Mouse (Mus musculus) layer of hippocampus, postnatal 14 days (tissue): Measurements from ENCODE around the gene Rpl34. TPM values are rescaled to one million over a fixed set of nuclear protein-coding genes. Genes with fewer than 3 reads are reported as not detected.

Experiments used
- DNase-seq, 2 experiments: peaks; one replicate each; pipeline ENCODE4 v3.0.0; 2021 to 2022; ENCODE audit warnings: low spot score in 2 of 2, mixed read lengths in 1 of 2
- total RNA-seq, 2 experiments: library from RNA; stranded (reverse); gene quantifications; 2 replicates each; pipeline ENCODE4 v1.2.3; 2021

The Rpl34 gene
- total RNA-seq, 2 experiments from 2014 or later: 330 to 351 TPM

DNA sequence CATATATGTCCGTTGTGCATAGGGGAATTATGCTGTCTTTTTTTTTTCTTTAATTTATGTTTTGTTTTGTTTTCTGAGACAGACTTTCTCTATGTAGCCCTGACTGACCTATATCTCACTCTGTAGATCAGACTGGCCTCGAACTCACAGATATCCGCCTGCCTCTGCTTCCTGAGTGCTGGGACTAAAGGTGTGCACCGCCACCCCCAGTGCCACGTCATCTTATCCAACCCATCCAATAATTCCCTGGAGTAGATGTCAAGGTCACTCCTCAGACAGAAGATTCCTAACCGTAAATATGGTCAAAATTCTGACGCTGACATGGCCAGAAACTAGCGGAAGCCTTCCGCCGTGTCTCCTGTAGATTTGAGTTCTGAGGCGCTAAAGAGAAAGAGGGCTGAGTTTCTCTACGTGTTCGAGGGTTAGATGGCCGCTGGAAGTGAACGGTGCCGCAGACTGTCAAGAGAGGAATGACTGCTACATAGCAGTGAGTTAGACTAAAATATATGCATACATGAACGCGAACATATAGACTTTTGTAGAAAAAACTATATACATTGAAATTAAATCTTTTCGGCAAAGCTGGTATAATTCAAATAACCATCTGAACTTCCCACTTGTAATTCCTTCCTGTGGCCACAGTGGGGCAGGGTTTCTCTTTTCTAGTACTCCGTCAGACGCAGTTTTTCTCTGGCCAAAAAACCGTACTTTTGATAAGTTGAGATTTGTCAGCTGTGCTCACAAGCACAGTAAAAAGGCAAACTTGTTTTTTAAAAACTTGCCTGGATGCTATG is 15.2 kb downstream of the Rpl34 start:
- peak; percentile 52 to 85 for DNase-seq

GRCm38 (mm10) chr3:130712891-130713290 is 17.3 kb downstream of the Rpl34 start:
- DNase-seq: no peak

DNA sequence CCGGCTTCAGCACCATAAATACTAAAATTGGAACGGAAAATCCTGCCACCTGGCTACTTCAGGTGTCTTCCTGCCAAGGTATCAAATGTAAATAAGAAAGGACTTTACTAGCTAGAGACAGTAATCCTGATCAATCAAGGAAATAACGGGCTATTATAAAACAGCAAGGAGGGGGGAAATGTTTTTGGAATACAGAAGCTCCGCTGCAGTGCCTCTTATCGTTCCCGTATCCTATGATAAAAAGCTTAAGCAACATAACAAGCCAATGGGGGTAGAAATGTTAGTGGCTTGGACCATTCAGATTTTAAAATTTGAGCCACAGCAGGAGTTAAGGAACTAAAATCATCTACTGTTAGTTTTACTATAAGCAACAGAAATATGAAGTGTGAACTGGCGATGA is 20.1 kb downstream of the Rpl34 start:
- DNase-seq: no peak

GRCm38 (mm10) chr3:130708967-130709924 is 21.0 kb downstream of the Rpl34 start, which contains the start of gene Ostc:
Gene Ostc, minus strand, starts transcription at chr3:130709444.
- DNase-seq: peak; percentile 89 to 97

DNA sequence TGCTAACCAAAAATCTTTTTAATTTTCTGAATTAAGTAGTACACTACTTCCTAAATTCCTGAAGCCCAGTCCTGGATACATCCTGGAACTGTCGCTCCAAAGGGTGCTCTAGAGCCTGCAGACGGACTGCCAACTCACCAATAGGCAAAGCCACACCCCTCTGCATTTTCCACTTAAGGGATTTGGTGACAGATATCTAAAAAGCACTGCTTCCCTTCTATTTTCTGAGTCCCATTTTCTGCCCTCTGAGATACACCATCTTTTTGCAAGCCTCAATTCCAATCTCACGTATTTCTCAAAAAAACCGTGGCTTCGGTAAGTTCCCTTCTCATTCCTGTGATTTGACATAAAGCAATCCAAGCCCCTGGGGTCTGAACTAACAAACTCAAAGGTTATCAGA is 21.7 kb downstream of the Rpl34 start:
- no peak for DNase-seq

DNA sequence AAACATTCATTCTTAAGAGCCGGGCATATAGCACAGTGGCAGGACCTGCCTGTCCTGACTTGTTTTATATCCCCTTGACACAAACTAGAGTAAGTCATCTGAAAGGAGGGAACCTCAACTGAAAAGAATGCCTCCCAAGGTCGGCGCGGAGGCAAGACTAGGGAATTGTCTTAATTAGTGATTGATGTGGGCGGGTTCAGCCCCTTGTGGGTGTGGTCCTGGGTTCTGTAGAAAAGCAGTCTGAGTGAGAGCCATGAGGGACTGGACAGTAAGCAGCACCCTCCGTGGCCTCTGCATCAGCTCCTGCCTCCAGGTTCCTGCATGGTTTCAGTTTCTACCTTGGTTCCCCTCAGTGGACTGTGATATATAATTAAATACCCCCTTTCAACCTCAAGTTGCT is 27.9 kb downstream of the Rpl34 start:
- no peak for DNase-seq

GRCm38 (mm10) chr3:130697622-130698021 is 32.6 kb downstream of the Rpl34 start:
- DNase-seq: no peak

- no peak for DNase-seq
These were observed 35.5 kb downstream of the Rpl34 start for GRCm38 (mm10) chr3:130694705-130695104.

- DNase-seq: no peak
These were observed 36.1 kb downstream of the Rpl34 start for GRCm38 (mm10) chr3:130694041-130694593.

GRCm38 (mm10) chr3:130691596-130692170 is 38.5 kb downstream of the Rpl34 start:
- DNase-seq: no peak

- no peak for DNase-seq
These were observed 39.2 kb downstream of the Rpl34 start for GRCm38 (mm10) chr3:130690834-130691595.

DNA sequence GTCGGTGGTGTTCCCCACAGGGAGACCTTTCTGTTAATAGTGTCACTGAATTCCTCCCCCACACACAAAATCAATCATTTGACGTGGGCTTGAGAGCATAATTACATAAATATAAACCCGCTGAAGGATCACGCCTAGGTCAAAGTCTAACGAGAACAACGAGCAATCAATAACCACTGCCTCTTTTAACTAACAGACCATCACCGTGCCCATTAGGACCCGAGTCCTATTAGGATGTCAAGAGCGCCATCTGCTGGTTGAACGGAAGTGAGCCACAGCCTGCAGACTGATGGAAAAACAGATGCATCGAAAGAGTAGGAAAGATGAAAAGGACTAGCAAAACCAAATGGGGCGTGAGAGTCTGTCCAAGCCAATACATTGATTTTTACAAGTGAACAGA is 40.6 kb downstream of the Rpl34 start:
- peak; percentile 86 to 94 for DNase-seq

DNA sequence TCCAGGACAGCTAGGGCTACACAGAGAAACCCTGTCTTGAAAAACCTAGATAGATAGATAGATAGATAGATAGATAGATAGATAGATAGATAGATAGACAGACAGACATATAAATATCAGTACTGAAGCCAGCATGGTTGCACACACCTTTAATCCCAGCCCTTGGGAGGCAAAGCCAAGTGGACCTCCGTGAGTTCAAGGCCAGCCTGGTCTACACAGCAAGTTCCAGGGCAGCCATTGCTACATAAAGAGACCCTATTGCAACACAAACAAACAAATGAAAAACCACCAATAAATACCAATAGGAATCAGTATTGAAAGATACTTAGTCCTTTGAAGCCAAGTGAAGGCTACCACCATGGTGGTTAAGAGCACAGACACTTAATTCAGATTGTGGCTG is 43.1 kb downstream of the Rpl34 start:
- no peak for DNase-seq

DNA sequence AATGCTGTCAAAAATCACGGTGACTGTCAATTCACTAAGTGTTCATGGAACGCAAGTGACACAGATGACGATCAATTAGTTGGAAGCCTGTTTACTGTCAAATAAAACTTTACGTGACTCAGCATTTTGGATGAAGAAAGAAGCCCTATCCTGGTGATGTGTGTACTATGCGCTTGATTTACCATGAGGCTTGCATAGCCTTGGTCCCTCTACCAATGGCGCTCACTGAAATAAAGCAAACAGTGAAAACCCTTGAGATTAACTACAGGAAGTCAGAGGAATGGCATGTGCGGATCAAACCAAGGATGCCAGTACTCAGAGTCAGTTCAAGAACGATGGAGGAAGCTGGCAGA is 45.2 kb downstream of the Rpl34 start:
- no peak for DNase-seq

- DNase-seq: no peak
These were observed 45.8 kb downstream of the Rpl34 start for GRCm38 (mm10) chr3:130684276-130685013.

DNA sequence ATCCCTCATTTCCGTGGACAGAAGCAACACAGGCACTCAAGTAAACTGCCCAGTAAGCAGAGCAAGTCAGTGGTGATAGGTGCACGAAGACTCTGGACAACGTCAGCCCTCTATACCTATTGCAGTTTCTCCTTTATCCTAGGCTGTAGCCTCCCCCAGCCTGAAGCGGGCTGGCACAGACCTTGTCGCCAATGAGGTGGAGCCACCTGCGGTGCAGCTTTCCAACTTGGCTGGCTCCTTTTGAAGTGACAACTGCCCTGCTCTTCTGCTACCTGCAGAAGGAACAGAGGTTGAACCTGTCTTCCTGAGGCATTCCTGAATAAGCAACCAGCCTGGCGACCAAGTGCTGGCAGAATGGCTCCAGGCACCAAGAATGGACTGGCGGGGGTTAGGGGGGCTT is 46.4 kb downstream of the Rpl34 start:
- no peak for DNase-seq

DNA sequence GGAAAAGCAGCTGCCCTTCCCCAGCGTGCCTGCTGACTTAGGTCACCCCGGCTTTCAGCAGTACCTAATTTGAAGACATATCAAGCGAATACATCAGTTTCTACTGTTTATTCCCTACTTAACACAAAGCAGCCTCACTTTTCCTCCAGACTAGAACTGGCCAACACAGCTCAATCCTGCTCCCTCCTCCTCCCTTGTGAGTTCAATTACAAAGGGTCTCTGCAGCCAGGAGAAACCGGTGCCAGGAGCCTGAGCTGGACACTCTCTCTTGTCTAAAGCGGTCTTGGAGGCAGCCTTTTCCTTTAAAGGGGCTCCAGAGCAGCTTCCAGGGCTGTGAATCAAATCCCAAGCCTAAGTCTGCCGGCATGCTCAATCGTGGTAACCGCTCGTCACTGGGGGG is 48.0 kb downstream of the Rpl34 start:
- peak in 1 of 2 experiments; percentile 27 for DNase-seq

GRCm38 (mm10) chr3:130681226-130681625 is 49.0 kb downstream of the Rpl34 start:
- DNase-seq: no peak

- DNase-seq: no peak
These were observed 52.3 kb downstream of the Rpl34 start for GRCm38 (mm10) chr3:130677671-130678460.
